Mouse (Mus musculus): Measurements from ENCODE around the gene Nav2. TPM values are rescaled to one million over a fixed set of nuclear protein-coding genes. Genes with fewer than 3 reads are reported as not detected.

Gene Nav2
- polyA plus RNA-seq, 1 experiment from 2014 or later: 25.8 TPM

GRCm38 (mm10) chr7:48917463-48917862 is 8.9 kb downstream of the Nav2 start:
- no peaks in the 10 kb centered on the region for H3K9me3 ChIP-seq (replicated peaks)
- WGBS: 25% methylated on average over 5 of the region's 5 CpGs
- H3K27ac ChIP-seq: no peak overlapping the region
- H3K4me2 ChIP-seq (replicated peaks): no peak overlapping the region
- H3K27me3 ChIP-seq: peaks cover 9% of the 10 kb centered on the region
- H3K4me1 ChIP-seq: peaks cover 31% of the 10 kb centered on the region; the same call in 1 of the 2 replicates
- H3K36me3 ChIP-seq: no peaks in the 10 kb centered on the region
- H3K9ac ChIP-seq: no peak overlapping the region
- no peak for ATAC-seq (ENCODE audit: low FRiP score)
- no peak overlapping the region for H3K4me3 ChIP-seq

GRCm38 (mm10) chr7:48917988-48918387 is 9.5 kb downstream of the Nav2 start:
- no peaks in the 10 kb centered on the region for H3K36me3 ChIP-seq
- WGBS: 7% methylated on average over 5 of the region's 5 CpGs
- H3K27ac ChIP-seq: no peak overlapping the region
- no peak overlapping the region for H3K4me3 ChIP-seq
- H3K9me3 ChIP-seq (replicated peaks): no peaks in the 10 kb centered on the region
- peaks cover 31% of the 10 kb centered on the region; the same call in 1 of the 2 replicates for H3K4me1 ChIP-seq
- H3K27me3 ChIP-seq: peaks cover 9% of the 10 kb centered on the region
- ATAC-seq (ENCODE audit: low FRiP score): no peak
- no peak overlapping the region for H3K9ac ChIP-seq
- H3K4me2 ChIP-seq (replicated peaks): no peak overlapping the region

- Histone ChIP-seq H3K27ac (no peak overlapping the region), H3K27me3 (peaks cover 9% of the 10 kb centered on the region), H3K4me2 (replicated peaks) (no peak overlapping the region), H3K4me1 (peaks cover 31% of the 10 kb centered on the region; the same call in 1 of the 2 replicates), H3K9ac (no peak overlapping the region), H3K4me3 (no peak overlapping the region), H3K9me3 (replicated peaks) (no peaks in the 10 kb centered on the region), H3K36me3 (no peaks in the 10 kb centered on the region)
- 21% methylated on average over 11 of the region's 11 CpGs for WGBS
- ATAC-seq (ENCODE audit: low FRiP score): no peak
Measured at GRCm38 (mm10) chr7:48918389-48918788, 9.9 kb downstream of the Nav2 start.

DNA sequence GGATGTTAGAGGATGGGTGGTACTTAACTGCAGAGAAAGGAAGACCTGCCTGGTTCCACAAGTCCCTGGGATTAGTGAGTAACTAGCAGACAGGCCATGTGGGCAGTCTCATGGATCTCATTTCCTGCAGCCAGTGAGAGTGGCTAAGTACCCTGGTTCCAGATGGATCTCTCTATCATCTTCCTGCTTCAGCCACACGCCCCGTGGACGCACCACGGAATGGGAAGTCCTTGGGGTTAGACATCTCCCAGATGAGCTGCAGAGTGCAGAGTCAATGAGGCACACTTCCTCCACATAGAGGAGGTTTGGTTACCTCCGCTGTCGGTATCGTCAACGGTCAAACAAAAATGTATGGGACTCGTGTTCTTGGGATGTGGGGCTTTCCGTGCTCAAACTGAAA is 15.1 kb downstream of the Nav2 start:
- no peaks in the 10 kb centered on the region for H3K4me1 ChIP-seq
- no peak for ATAC-seq (ENCODE audit: low FRiP score)
- H3K9ac ChIP-seq: no peak overlapping the region
- H3K27me3 ChIP-seq: peaks cover 4% of the 10 kb centered on the region; the same call in 1 of the 2 replicates
- 77% methylated on average over 10 of the region's 10 CpGs for WGBS
- H3K4me3 ChIP-seq: no peak overlapping the region
- H3K9me3 ChIP-seq (replicated peaks): no peaks in the 10 kb centered on the region
- no peak overlapping the region for H3K4me2 ChIP-seq (replicated peaks)
- H3K27ac ChIP-seq: no peak overlapping the region
- H3K36me3 ChIP-seq: no peaks in the 10 kb centered on the region

DNA sequence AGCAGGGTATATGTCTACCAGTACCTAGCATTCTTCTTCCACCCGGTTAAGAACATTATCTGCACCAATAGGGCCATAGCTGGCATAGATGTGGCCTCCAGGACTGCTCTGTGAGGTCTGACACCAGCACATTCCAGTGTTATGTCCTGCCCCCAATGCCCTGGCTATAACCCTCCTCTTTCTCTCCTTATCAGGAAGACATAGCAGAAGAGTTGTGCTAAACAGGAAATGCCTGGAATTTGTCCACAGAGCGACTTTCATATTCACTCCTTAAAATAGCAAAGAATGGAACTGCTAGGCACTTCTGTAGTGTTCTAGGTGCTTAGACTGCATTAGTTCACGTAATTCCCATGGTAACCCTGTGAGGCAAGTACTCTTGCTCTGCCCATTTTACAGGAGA is 16.7 kb downstream of the Nav2 start:
- Histone ChIP-seq H3K27ac (no peak overlapping the region), H3K36me3 (no peaks in the 10 kb centered on the region), H3K4me3 (no peak overlapping the region), H3K9me3 (replicated peaks) (no peaks in the 10 kb centered on the region), H3K9ac (no peak overlapping the region), H3K4me1 (no peaks in the 10 kb centered on the region), H3K4me2 (replicated peaks) (no peak overlapping the region), H3K27me3 (peaks cover 4% of the 10 kb centered on the region; the same call in 1 of the 2 replicates)
- ATAC-seq (ENCODE audit: low FRiP score): no peak
- 88% methylated on average over 3 of the region's 3 CpGs for WGBS

GRCm38 (mm10) chr7:48928364-48928763 is 19.8 kb downstream of the Nav2 start:
- Histone ChIP-seq H3K27me3 (peaks cover 9% of the 10 kb centered on the region), H3K27ac (no peak overlapping the region), H3K9ac (no peak overlapping the region), H3K4me3 (no peak overlapping the region), H3K4me2 (replicated peaks) (no peak overlapping the region), H3K9me3 (replicated peaks) (no peaks in the 10 kb centered on the region), H3K36me3 (no peaks in the 10 kb centered on the region), H3K4me1 (peaks cover 3% of the 10 kb centered on the region; the same call in 1 of the 2 replicates)
- WGBS: 8% methylated on average over 3 of the region's 3 CpGs
- ATAC-seq (ENCODE audit: low FRiP score): peak; percentile 64

DNA sequence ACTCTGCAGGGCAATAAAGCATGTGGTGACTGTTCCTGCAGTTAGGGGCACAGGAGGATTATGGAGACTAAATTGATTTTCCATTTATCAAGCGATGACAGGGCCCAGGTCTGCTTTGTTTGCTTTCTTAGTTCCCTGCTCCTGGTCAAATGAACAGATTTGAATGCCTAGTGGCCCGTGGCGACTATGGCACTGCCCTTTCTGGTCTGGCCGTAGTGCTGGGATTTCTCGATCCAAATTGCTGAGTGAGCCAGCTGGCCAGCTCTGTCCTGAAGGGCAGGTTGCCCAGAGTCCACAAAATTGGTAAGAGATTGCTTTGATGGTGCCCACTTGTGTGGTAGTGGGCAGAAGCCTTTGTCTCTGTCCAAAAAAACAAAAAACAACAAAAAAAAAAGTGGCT is 21.9 kb downstream of the Nav2 start:
- ATAC-seq (ENCODE audit: low FRiP score): 0 out of 2 replicates have a peak, but pooled peaks have one; percentile 11
- H3K36me3 ChIP-seq: no peaks in the 10 kb centered on the region
- H3K9ac ChIP-seq: no peak overlapping the region
- peaks cover 12% of the 10 kb centered on the region; the same call in 1 of the 2 replicates for H3K27me3 ChIP-seq
- H3K4me1 ChIP-seq: peaks cover 3% of the 10 kb centered on the region; the same call in 1 of the 2 replicates
- no peaks in the 10 kb centered on the region for H3K9me3 ChIP-seq (replicated peaks)
- no peak overlapping the region for H3K27ac ChIP-seq
- H3K4me3 ChIP-seq: no peak overlapping the region
- H3K4me2 ChIP-seq (replicated peaks): no peak overlapping the region
- 25% methylated on average over 5 of the region's 5 CpGs for WGBS

DNA sequence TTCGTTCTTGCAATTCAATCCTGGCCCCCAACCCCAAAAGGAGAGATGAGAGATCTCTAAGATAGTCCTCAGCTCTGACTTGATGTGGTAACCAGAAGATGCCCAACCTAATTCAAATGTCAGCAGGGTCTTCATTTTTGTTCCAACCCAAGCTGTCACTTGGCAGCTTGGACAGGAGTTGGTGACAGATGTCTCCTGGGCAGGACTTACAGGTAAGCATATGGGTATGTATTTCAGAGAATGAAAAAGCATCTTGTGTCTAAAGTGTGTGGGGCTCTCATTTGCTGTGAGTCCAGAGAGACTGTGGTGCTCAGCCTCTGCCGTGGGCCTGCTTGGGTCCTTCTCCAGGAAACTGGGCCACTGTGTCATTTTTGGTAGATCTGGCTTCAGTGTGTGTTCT is 23.6 kb downstream of the Nav2 start:
- H3K27me3 ChIP-seq: peaks cover 12% of the 10 kb centered on the region; the same call in 1 of the 2 replicates
- no peak for ATAC-seq (ENCODE audit: low FRiP score)
- H3K36me3 ChIP-seq: no peaks in the 10 kb centered on the region
- H3K4me1 ChIP-seq: peaks cover 3% of the 10 kb centered on the region; the same call in 1 of the 2 replicates
- H3K4me2 ChIP-seq (replicated peaks): no peak overlapping the region
- H3K27ac ChIP-seq: no peak overlapping the region
- no peaks in the 10 kb centered on the region for H3K9me3 ChIP-seq (replicated peaks)
- 92% methylated on average over 2 of the region's 2 CpGs for WGBS
- no peak overlapping the region for H3K9ac ChIP-seq
- H3K4me3 ChIP-seq: no peak overlapping the region

- 83% methylated on average over 2 of the region's 2 CpGs for WGBS
- Histone ChIP-seq H3K9me3 (replicated peaks) (no peaks in the 10 kb centered on the region), H3K9ac (no peak overlapping the region), H3K36me3 (no peaks in the 10 kb centered on the region), H3K4me1 (peaks cover 3% of the 10 kb centered on the region; the same call in 1 of the 2 replicates), H3K4me2 (replicated peaks) (no peak overlapping the region), H3K27me3 (peaks cover 15% of the 10 kb centered on the region; the same call in 1 of the 2 replicates), H3K4me3 (no peak overlapping the region), H3K27ac (no peak overlapping the region)
- no peak for ATAC-seq (ENCODE audit: low FRiP score)
Measured at GRCm38 (mm10) chr7:48934816-48935215, 26.3 kb downstream of the Nav2 start.

DNA sequence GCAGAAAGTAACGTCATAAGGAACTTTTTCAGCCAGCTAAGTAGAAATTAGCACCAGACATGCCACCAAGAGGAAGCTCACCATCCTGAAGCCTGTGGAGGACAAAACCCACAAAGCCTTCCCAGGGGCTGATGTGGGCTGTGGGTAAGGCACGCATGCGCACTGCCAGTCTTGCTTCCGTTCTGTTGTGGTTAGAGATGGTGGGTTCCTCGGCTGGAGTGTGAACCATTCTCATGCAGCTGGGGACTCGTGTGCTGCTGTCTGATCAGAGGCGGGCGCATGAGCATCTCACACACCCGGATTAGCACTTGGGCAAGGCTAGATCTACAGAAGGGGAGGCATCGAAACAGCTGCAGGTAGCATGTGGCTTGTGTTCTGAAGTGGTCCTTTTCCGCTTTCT is 29.0 kb downstream of the Nav2 start:
- ATAC-seq (ENCODE audit: low FRiP score): no peak
- Histone ChIP-seq H3K4me3 (no peak overlapping the region), H3K36me3 (no peaks in the 10 kb centered on the region), H3K27me3 (peaks cover 19% of the 10 kb centered on the region; the same call in 1 of the 2 replicates), H3K4me2 (replicated peaks) (no peak overlapping the region), H3K9me3 (replicated peaks) (no peaks in the 10 kb centered on the region), H3K9ac (no peak overlapping the region), H3K27ac (no peak overlapping the region), H3K4me1 (no peaks in the 10 kb centered on the region)
- 86% methylated on average over 11 of the region's 11 CpGs for WGBS

- no peak overlapping the region for H3K4me2 ChIP-seq (replicated peaks)
- H3K9me3 ChIP-seq (replicated peaks): no peaks in the 10 kb centered on the region
- no peak overlapping the region for H3K9ac ChIP-seq
- 40% methylated on average over 4 of the region's 4 CpGs for whole genome bisulfite sequencing
- peaks cover 14% of the 10 kb centered on the region; the same call in 1 of the 2 replicates for H3K27me3 ChIP-seq
- ATAC-seq (ENCODE audit: low FRiP score): no peak
- H3K27ac ChIP-seq: no peak overlapping the region
- no peaks in the 10 kb centered on the region for H3K36me3 ChIP-seq
- H3K4me1 ChIP-seq: no peaks in the 10 kb centered on the region
- no peak overlapping the region for H3K4me3 ChIP-seq
Measured at GRCm38 (mm10) chr7:48938190-48938589, 29.7 kb downstream of the Nav2 start.

DNA sequence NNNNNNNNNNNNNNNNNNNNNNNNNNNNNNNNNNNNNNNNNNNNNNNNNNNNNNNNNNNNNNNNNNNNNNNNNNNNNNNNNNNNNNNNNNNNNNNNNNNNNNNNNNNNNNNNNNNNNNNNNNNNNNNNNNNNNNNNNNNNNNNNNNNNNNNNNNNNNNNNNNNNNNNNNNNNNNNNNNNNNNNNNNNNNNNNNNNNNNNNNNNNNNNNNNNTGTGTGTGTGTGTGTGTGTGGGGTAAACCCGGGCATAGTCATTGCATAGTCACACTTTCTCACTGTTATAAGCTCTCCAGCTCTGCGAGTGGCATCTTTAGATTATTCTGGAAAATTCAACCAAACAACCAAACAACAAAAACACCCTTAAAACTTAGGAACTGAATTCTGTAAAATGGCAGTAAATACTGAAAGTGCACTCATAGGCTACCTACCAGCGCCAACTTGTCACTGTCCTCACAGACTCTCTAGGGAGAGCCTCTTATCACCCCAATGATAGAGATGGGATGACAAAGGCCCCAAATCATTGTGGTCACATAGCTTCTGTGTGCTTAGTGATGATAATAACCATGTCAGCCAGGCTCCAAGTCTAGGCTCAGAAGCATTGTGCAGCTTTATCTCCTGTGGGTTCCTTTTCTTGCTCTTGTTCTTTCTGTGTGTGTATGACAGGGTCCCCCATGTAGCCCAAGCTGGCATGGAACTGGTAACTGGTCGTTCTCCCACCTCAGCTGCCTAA is 40.0 kb downstream of the Nav2 start:
- no peaks in the 10 kb centered on the region for H3K9me3 ChIP-seq (replicated peaks)
- no peaks in the 10 kb centered on the region for H3K36me3 ChIP-seq
- no peak overlapping the region for H3K4me3 ChIP-seq
- H3K4me1 ChIP-seq: peaks cover 7% of the 10 kb centered on the region; the same call in 1 of the 2 replicates
- H3K27ac ChIP-seq: no peak overlapping the region
- H3K9ac ChIP-seq: no peak overlapping the region
- 81% methylated on average over 4 of the region's 4 CpGs for WGBS
- no peak for ATAC-seq (ENCODE audit: low FRiP score)
- H3K27me3 ChIP-seq: no peaks in the 10 kb centered on the region; the same call in 1 of the 2 replicates
- no peak overlapping the region for H3K4me2 ChIP-seq (replicated peaks)

- Histone ChIP-seq H3K9ac (no peak overlapping the region), H3K4me3 (no peak overlapping the region), H3K36me3 (no peaks in the 10 kb centered on the region), H3K9me3 (replicated peaks) (no peaks in the 10 kb centered on the region), H3K4me2 (replicated peaks) (no peak overlapping the region), H3K27ac (no peak overlapping the region), H3K4me1 (peaks cover 8% of the 10 kb centered on the region), H3K27me3 (peaks cover 12% of the 10 kb centered on the region)
- WGBS: 81% methylated on average over 5 of the region's 5 CpGs
- no peak for ATAC-seq (ENCODE audit: low FRiP score)
Measured at GRCm38 (mm10) chr7:48954501-48954900, 46.0 kb downstream of the Nav2 start.

All from hindbrain, embryonic 12.5 days (tissue).